Mouse (Mus musculus) urinary bladder, postnatal 10 days (tissue): ENCODE data around the gene Eif3g.

Source experiments
- DNase-seq: peaks from one replicate; pipeline ENCODE4 v3.0.0; 2022; ENCODE audit warnings: low spot score

Eif3g gene

GRCm38 (mm10) chr9:20857131-20857530, 41.3 kb downstream of the Eif3g start:
- DNase-seq, result no peak

GRCm38 (mm10) chr9:20850179-20850578, 48.2 kb downstream of the Eif3g start:
- no peak for DNase-seq
